In genomic region chr10:70033856-70034255, GRCm38 (mm10) we compare ENCODE assay signal across 15 mouse cellular contexts.
"Had no signal": no experiment of that assay in that cellular context is flagged by ENCODE, and none has a peak within 500 bp of the region (broad histone marks: within the 10 kb centered on the region; RNA-seq: fewer than 3 reads in every experiment).

No protein-coding gene starts in this region.

- ATAC-seq: midbrain, embryonic 16.5 days had no signal

- H3K27ac ChIP-seq: layer of hippocampus, adult 2 months; liver, embryonic 15.5 days; macrophage; midbrain, embryonic 12.5 days; neural tube, embryonic 13.5 days; stomach, embryonic 15.5 days had no signal

- H3K9me3 ChIP-seq: liver, embryonic 15.5 days; midbrain, embryonic 12.5 days; neural tube, embryonic 13.5 days; stomach, embryonic 15.5 days had no signal

- H3K9ac ChIP-seq: liver, embryonic 15.5 days; midbrain, embryonic 12.5 days; neural tube, embryonic 13.5 days; stomach, embryonic 15.5 days had no signal

- H3K27me3 ChIP-seq: liver, embryonic 15.5 days; megakaryocyte, embryonic 14.5 days; midbrain, embryonic 12.5 days; neural tube, embryonic 13.5 days; stomach, embryonic 15.5 days had no signal

- H3K4me3 ChIP-seq: layer of hippocampus, adult 2 months; liver, embryonic 15.5 days; megakaryocyte, embryonic 14.5 days; midbrain, embryonic 12.5 days; neural tube, embryonic 13.5 days; stomach, embryonic 15.5 days had no signal

- H3K4me1 ChIP-seq: liver, embryonic 15.5 days; megakaryocyte, embryonic 14.5 days; midbrain, embryonic 12.5 days; neural tube, embryonic 13.5 days; stomach, embryonic 15.5 days had no signal

- H3K36me3 ChIP-seq: liver, embryonic 15.5 days; midbrain, embryonic 12.5 days; neural tube, embryonic 13.5 days; stomach, embryonic 15.5 days had no signal

- H3K4me2 ChIP-seq: liver, embryonic 15.5 days; midbrain, embryonic 12.5 days; neural tube, embryonic 13.5 days; stomach, embryonic 15.5 days had no signal

- DNase-seq: kidney, adult 18-20 months; kidney, postnatal 4 days; lung, adult 2 months; lung, postnatal 10 days; right cerebral cortex, postnatal 14 days; thymus, adult 2 months; thymus, postnatal 25 days had no signal
